Mouse (Mus musculus) liver, adult 2 months (tissue): ENCODE results near the gene Rab11fip3. TPM values are rescaled to one million over a fixed set of nuclear protein-coding genes. Genes with fewer than 3 reads are reported as not detected.

ENCODE experiments used
- DNase-seq: peaks from one replicate; pipeline ENCODE4 v3.0.0-alpha.2; 2011; ENCODE audit warnings: low read depth, low spot score; ENCODE audit errors: extremely low read depth
- H3K27ac ChIP-seq: fragments of 200-500 bp; replicated peaks from 2 replicates; pipeline ENCODE4 v1.5.1; 2012; ENCODE audit warnings: low read depth, mild to moderate bottlenecking, control low read depth, inconsistent platforms, low read length; ENCODE audit not compliant: insufficient read depth
- H3K27me3 ChIP-seq: fragments of 200-500 bp; 2 replicates; pipeline ENCODE4 v1.6.1; 2012; ENCODE audit warnings: mild to moderate bottlenecking, moderate library complexity, low read length, inconsistent platforms; ENCODE audit not compliant: control insufficient read depth, insufficient read depth
- H3K36me3 ChIP-seq: fragments of 200-500 bp; 2 replicates; pipeline ENCODE4 v1.6.1; 2012; ENCODE audit warnings: low read length, inconsistent platforms; ENCODE audit not compliant: control insufficient read depth, insufficient read depth
- H3K4me1 ChIP-seq: fragments of 200-500 bp; 2 replicates; pipeline ENCODE4 v1.6.1; 2011; ENCODE audit warnings: low read length; ENCODE audit not compliant: control insufficient read depth, insufficient read depth
- H3K4me3 ChIP-seq: fragments of 200-500 bp; 2 replicates; pipeline ENCODE4 v1.5.1; 2011; ENCODE audit warnings: low read depth, mild to moderate bottlenecking, control low read depth, low read length, moderate library complexity; ENCODE audit not compliant: insufficient read depth
- H3K79me2 ChIP-seq: fragments of 200-500 bp; 2 replicates; pipeline ENCODE4 v1.6.1; 2012; ENCODE audit warnings: inconsistent platforms, mild to moderate bottlenecking, low read length, moderate library complexity; ENCODE audit not compliant: control insufficient read depth, insufficient read depth
- H3K9ac ChIP-seq: fragments of 200-500 bp; 2 replicates; pipeline ENCODE4 v1.6.1; 2012; ENCODE audit warnings: low read depth, mild to moderate bottlenecking, control low read depth, inconsistent platforms, low read length
- CTCF ChIP-seq: fragments of 200-500 bp; IDR thresholded peaks from 2 replicates; pipeline ENCODE4 v1.5.1; 2011; ENCODE audit warnings: low read depth, low read length, control low read depth
- POLR2A ChIP-seq: fragments of 200-500 bp; IDR thresholded peaks from 2 replicates; pipeline ENCODE4 v1.6.1; 2011; ENCODE audit warnings: low read length, control low read depth; ENCODE audit not compliant: insufficient read depth; ENCODE audit errors: extremely low read depth
- WGBS: fragments of 180-500 bp; shearing (Covaris S2); methylation state at CpG from one replicate; pipeline ENCODE4 v1.1.7; 2018; 5-methylcytosine and 5-hydroxymethylcytosine counted together
- polyA plus RNA-seq: library from polyadenylated mRNA; depleted of rRNA; stranded (reverse); fragments of >200 nt; gene quantifications from 2 replicates; pipeline ENCODE4 v1.2.3, GENCODE M21; 2012
- total RNA-seq: library from RNA; depleted of rRNA; stranded (reverse); fragments of >200 nt; gene quantifications from 2 replicates; pipeline ENCODE4 v1.2.3, GENCODE M21; 2014

Rab11fip3 gene
- total and polyA plus RNA-seq, 2 experiments, result 4.6 to 13.2 TPM

DNA sequence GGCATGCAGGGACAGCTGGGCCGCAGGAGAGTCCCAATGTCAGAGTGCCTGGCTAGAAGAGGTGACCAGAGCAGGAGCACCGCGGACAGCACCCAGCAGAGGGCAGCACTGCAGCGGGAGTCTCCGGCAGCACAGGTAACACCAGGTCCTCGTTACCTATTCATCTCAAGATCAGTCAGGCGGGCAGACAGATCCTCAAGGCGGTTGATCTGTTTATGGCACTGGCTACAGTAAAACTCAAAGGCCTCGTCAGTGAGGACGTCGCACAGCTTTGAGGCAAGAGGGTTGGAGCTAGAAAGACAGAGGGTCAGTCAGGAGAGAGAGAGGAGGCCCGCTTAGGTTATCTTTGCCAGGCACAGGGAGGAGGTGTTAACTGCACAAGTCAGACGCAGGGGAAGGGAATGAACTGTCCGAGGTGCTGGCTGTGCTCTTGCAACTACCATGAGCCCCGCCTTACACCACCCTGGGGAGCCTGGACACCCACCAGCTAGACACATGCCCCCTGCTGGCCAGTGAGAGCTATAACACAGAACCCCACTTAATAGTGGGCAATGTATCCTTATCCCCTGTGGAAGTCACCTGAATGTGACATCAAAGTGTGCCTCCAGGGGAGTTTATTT, 57.4 kb downstream of the Rab11fip3 start:
- no peak overlapping the region for H3K9ac ChIP-seq
- no peak overlapping the region for H3K27ac ChIP-seq
- WGBS, result 15% methylated on average over 15 of the region's 15 CpGs
- no peak overlapping the region for H3K4me3 ChIP-seq
- no peaks in the 10 kb centered on the region; the same call in 1 of the 2 replicates for H3K36me3 ChIP-seq
- TF ChIP-seq POLR2A (no peak), CTCF (peak; percentile 88)
- no peaks in the 10 kb centered on the region for H3K27me3 ChIP-seq
- peaks cover 4% of the 10 kb centered on the region for H3K4me1 ChIP-seq
- peak; percentile 71 for DNase-seq
- H3K79me2 ChIP-seq, result no peaks in the 10 kb centered on the region

- DNase-seq, result peak; percentile 59
- TF ChIP-seq POLR2A (no peak), CTCF (peak; percentile 70)
- WGBS, result 22% methylated on average over 4 of the region's 4 CpGs
- no peak overlapping the region for H3K9ac ChIP-seq
- H3K36me3 ChIP-seq, result no peaks in the 10 kb centered on the region; the same call in 1 of the 2 replicates
- no peak overlapping the region for H3K27ac ChIP-seq
- no peak overlapping the region for H3K4me3 ChIP-seq
- no peaks in the 10 kb centered on the region for H3K27me3 ChIP-seq
- H3K4me1 ChIP-seq, result peaks cover 4% of the 10 kb centered on the region
- H3K79me2 ChIP-seq, result no peaks in the 10 kb centered on the region
Observed at GRCm38 (mm10) chr17:26009540-26009939, 59.8 kb downstream of the Rab11fip3 start.

- DNase-seq, result no peak
- Histone ChIP-seq H3K36me3 (no peaks in the 10 kb centered on the region; the same call in 1 of the 2 replicates), H3K27me3 (no peaks in the 10 kb centered on the region), H3K27ac (no peak overlapping the region), H3K4me1 (peaks cover 4% of the 10 kb centered on the region), H3K4me3 (no peak overlapping the region), H3K79me2 (no peaks in the 10 kb centered on the region), H3K9ac (no peak overlapping the region)
- TF ChIP-seq CTCF (no peak), POLR2A (no peak)
- WGBS, result 66% methylated on average over 7 of the region's 7 CpGs
Observed at GRCm38 (mm10) chr17:26008787-26009186, 60.6 kb downstream of the Rab11fip3 start.

GRCm38 (mm10) chr17:26008331-26008730, 61.0 kb downstream of the Rab11fip3 start:
- no peak for DNase-seq
- peaks cover 4% of the 10 kb centered on the region for H3K4me1 ChIP-seq
- peak overlapping the region; percentile 13 for H3K27ac ChIP-seq
- no peaks in the 10 kb centered on the region for H3K79me2 ChIP-seq
- no peak overlapping the region for H3K9ac ChIP-seq
- no peaks in the 10 kb centered on the region for H3K27me3 ChIP-seq
- TF ChIP-seq POLR2A, result no peak
- TF ChIP-seq CTCF, result no peak
- H3K36me3 ChIP-seq, result 0 out of 2 replicates have a peak, but pooled peaks cover 2% of the 10 kb centered on the region
- no peak overlapping the region for H3K4me3 ChIP-seq

DNA sequence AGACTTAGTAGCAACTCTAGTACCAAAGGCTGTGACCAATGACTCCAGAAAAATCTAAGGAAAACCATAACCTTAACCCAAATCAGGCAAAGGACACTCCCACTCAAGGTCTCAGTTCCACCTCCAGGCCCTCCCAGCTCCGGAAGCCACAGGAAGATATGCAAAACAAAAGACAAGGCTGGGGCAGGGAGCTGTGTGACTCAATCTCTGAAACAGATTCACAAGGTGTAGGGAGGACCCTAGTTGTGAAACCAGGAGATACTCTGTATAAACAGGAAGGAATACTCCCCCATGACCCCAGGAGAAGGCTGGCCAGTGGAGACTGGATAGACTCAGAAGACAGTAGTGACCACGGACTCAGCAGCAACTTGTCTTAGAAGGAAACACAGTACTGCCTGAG, 61.7 kb downstream of the Rab11fip3 start:
- Histone ChIP-seq H3K27ac (peak overlapping the region; percentile 26), H3K4me1 (peaks cover 4% of the 10 kb centered on the region), H3K27me3 (no peaks in the 10 kb centered on the region), H3K36me3 (0 out of 2 replicates have a peak, but pooled peaks cover 2% of the 10 kb centered on the region), H3K9ac (no peak overlapping the region), H3K4me3 (no peak overlapping the region), H3K79me2 (no peaks in the 10 kb centered on the region)
- TF ChIP-seq CTCF, result no peak
- no peak for TF ChIP-seq POLR2A
- no peak for DNase-seq
- 85% methylated on average over 2 of the region's 2 CpGs for WGBS

DNA sequence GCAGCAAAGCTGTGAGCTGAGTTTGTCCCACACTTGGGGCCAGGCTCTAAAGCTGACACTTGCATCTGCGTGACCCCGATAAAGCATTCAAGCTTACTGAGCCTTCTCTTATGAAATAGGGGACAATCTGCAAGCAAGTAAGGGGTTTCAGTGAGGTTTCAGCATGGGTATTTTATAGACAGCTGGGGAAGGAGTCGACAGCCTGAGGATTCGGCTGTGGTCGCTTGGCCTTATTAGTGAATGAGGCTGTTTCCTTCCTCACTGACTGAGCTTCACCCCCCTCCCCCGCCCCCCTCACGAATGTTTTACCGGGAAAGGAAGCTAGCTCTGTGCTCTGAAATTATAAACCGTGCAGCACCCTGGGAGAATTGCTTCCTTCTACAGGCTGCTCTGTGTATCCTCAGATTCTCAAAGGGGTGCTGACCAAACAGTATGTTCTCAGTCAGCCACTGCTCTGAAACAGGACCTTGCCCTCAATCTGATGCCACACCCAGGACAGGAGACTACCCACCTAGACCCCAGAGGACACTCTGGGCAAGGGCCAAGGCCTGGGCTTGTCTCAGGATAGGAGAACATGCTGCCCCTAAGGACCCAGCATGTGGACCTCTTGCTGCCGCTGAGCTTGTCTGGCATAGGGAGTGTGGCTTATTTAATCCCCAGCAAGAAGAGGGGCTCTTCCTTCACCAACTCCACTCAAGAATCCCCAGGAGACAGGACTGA, 63.5 kb downstream of the Rab11fip3 start:
- no peak for DNase-seq

More for the DNA sequence above, 63.5 kb downstream of the Rab11fip3 start:
- TF ChIP-seq CTCF (no peak), POLR2A (no peak)
- 77% methylated on average over 10 of the region's 10 CpGs for WGBS
- Histone ChIP-seq H3K4me3 (no peak overlapping the region), H3K9ac (no peak overlapping the region), H3K36me3 (0 out of 2 replicates have a peak, but pooled peaks cover 2% of the 10 kb centered on the region), H3K27me3 (no peaks in the 10 kb centered on the region), H3K79me2 (no peaks in the 10 kb centered on the region), H3K4me1 (no peaks in the 10 kb centered on the region), H3K27ac (no peak overlapping the region)
